Mouse (Mus musculus): Measurements from ENCODE around the gene Hikeshi. TPM values are rescaled to one million over a fixed set of nuclear protein-coding genes. Genes with fewer than 3 reads are reported as not detected.

The Hikeshi gene
- polyA plus RNA-seq (2014; fragmentation: Illumina TruSeq; extraction: RNeasy Lipid Tissue Mini Kit (QIAGEN cat#74804); ENCODE audit: insufficient read depth, low read depth, low replicate concordance), result 40.7 TPM

GRCm38 (mm10) chr7:89940571-89941463 is at the start of gene Hikeshi:
Gene Hikeshi (minus strand): TSS chr7:89941204.

GRCm38 (mm10) chr7:89980485-89981422 is 39.8 kb upstream of the Hikeshi start, which contains the start of gene Eed:
Gene Eed (minus strand): TSS chr7:89980983.

GRCm38 (mm10) chr7:89903442-89904343 is 37.3 kb downstream of the Hikeshi start, which contains the start of gene Ccdc81:
Gene Ccdc81 (minus strand): TSS chr7:89903629.

Other genes starting within 250 kb of the Hikeshi start
- 3.4 TPM for gene Ccdc81, start 37.6 kb downstream of the Hikeshi start, polyA plus RNA-seq (2014; fragmentation: Illumina TruSeq; extraction: RNeasy Lipid Tissue Mini Kit (QIAGEN cat#74804); ENCODE audit: insufficient read depth, low read depth, low replicate concordance)
- 32.8 TPM for gene Eed, start 39.8 kb upstream of the Hikeshi start, polyA plus RNA-seq (2014; fragmentation: Illumina TruSeq; extraction: RNeasy Lipid Tissue Mini Kit (QIAGEN cat#74804); ENCODE audit: insufficient read depth, low read depth, low replicate concordance)
- gene Picalm, start 189.0 kb upstream of the Hikeshi start, polyA plus RNA-seq (2014; fragmentation: Illumina TruSeq; extraction: RNeasy Lipid Tissue Mini Kit (QIAGEN cat#74804); ENCODE audit: insufficient read depth, low read depth, low replicate concordance), result 80.6 TPM

Data from lung, adult 10 weeks (tissue).